Mouse (Mus musculus): Measurements from ENCODE around the gene Sin3b. TPM values are rescaled to one million over a fixed set of nuclear protein-coding genes. Genes with fewer than 3 reads are reported as not detected.

Sin3b gene
- total and polyA plus RNA-seq, 2 experiments from 2014 or later, result 250 to 259 TPM

DNA sequence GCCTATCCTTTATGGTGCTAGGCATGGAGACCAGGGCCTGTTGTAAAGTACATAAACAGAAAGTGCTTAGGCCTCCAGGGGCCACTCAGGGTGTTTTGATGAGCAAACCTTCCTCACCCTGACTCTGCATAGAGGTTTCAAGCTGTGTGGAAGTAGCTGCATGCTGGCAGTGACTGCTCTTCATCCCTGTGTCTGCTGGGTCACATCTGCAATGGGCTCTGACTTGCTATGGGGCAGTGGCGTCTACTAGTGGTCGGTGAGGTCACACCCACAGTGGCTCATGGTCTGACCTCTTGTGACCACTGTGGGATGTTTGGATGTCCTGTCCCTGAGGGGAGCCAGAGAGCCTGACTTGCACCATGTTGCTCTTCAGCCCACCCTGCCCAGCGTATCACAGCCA lies 28.0 kb downstream of the Sin3b start:
- Histone ChIP-seq H3K27ac (no peak overlapping the region), H3K27me3 (ENCODE audit: insufficient read depth, low read length) (no peaks in the 10 kb centered on the region), H3K36me3 (ENCODE audit: insufficient read depth, low read length) (peaks cover 76% of the 10 kb centered on the region), H3K4me3 (ENCODE audit: low read length) (no peak overlapping the region), H3K4me1 (ENCODE audit: insufficient read depth, low read length) (no peaks in the 10 kb centered on the region), H3K9ac (replicated peaks; ENCODE audit: low read length) (no peak overlapping the region), H3K4me2 (ENCODE audit: low read depth, low read length) (no peak overlapping the region), H3K9me3 (ENCODE audit: low read length) (no peaks in the 10 kb centered on the region)
- WGBS, result 89% methylated on average over 3 of the region's 3 CpGs
- no peak for DNase-seq (ENCODE audit: low spot score)
- ATAC-seq, result no peak
- TF ChIP-seq CTCF (IDR thresholded peaks at IDR 0.05; ENCODE audit: low read depth), result peak; percentile 33

DNA sequence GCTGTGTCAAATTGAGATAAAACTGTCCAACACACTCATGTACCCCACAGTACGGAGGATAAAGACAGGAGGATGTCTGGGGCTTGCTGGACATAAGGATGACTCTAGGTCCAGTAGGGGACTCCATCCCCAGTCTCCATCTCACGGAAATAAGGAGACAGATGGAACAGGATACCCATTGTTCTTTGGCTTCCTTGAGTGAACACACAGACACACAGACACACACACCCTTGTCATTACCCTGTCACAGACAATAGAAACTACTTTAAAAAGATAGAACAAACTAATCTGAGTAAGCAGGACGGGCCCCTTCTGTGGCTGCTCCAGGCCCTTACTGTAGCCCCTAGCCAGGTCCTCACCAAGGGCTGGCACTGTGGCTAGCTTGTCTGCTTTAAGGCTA lies 29.2 kb downstream of the Sin3b start:
- no peak for DNase-seq (ENCODE audit: low spot score)
- no peak overlapping the region for H3K4me2 ChIP-seq (ENCODE audit: low read depth, low read length)
- no peak for ATAC-seq
- no peaks in the 10 kb centered on the region for H3K27me3 ChIP-seq (ENCODE audit: insufficient read depth, low read length)
- H3K9me3 ChIP-seq (ENCODE audit: low read length), result no peaks in the 10 kb centered on the region
- no peak overlapping the region for H3K9ac ChIP-seq (replicated peaks; ENCODE audit: low read length)
- H3K4me3 ChIP-seq (ENCODE audit: low read length), result no peak overlapping the region
- H3K36me3 ChIP-seq (ENCODE audit: insufficient read depth, low read length), result peaks cover 75% of the 10 kb centered on the region
- WGBS, result 78% methylated on average over 3 of the region's 3 CpGs
- H3K4me1 ChIP-seq (ENCODE audit: insufficient read depth, low read length), result no peaks in the 10 kb centered on the region
- no peak overlapping the region for H3K27ac ChIP-seq
- TF ChIP-seq CTCF (IDR thresholded peaks at IDR 0.05; ENCODE audit: low read depth), result no peak

DNA sequence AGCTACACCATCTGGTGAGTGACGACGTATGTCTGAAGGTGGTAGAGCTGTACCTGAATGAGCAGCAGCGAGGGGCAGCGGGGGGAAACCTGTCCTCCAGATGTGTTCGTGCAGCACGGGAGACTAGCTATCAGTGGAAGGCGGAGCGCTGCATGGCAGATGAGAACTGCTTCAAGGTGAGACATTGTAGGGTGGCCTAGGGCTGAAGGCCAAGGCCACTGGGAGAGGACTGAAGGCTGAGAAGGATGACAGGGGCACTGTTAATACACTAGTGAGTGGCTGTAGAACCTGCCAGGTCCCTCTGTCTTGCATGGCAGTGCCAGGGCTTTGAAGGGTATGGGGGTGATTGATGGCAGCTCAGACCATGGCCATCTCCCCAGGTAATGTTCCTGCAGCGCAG lies 30.1 kb downstream of the Sin3b start:
- 94% methylated on average over 9 of the region's 9 CpGs for WGBS
- TF ChIP-seq CTCF (IDR thresholded peaks at IDR 0.05; ENCODE audit: low read depth), result no peak
- Histone ChIP-seq H3K36me3 (ENCODE audit: insufficient read depth, low read length) (peaks cover 69% of the 10 kb centered on the region), H3K9me3 (ENCODE audit: low read length) (no peaks in the 10 kb centered on the region), H3K4me3 (ENCODE audit: low read length) (no peak overlapping the region), H3K27me3 (ENCODE audit: insufficient read depth, low read length) (no peaks in the 10 kb centered on the region), H3K27ac (no peak overlapping the region), H3K9ac (replicated peaks; ENCODE audit: low read length) (no peak overlapping the region), H3K4me1 (ENCODE audit: insufficient read depth, low read length) (no peaks in the 10 kb centered on the region), H3K4me2 (ENCODE audit: low read depth, low read length) (no peak overlapping the region)
- DNase-seq (ENCODE audit: low spot score), result no peak
- no peak for ATAC-seq

DNA sequence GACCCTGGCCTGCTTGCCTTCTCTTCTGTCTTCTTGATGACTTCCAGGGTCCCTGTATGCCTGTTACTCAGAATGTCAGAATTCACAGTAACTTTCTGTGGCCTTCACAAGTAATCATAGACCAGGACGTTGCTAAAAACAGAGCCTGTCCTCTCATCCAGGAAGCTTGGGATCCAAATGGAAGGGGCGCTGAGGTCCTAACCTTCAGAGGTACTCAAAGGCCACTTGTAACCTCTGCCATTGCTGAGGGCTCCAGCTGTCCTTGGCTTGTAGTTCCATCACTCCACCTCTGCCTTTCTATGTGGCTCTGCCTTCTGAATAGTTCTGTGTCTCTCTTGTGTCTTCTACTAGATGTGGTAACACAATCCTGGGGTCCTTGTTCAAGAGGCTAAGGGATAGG lies 30.7 kb downstream of the Sin3b start:
- H3K36me3 ChIP-seq (ENCODE audit: insufficient read depth, low read length), result peaks cover 63% of the 10 kb centered on the region
- H3K9ac ChIP-seq (replicated peaks; ENCODE audit: low read length), result no peak overlapping the region
- H3K4me2 ChIP-seq (ENCODE audit: low read depth, low read length), result no peak overlapping the region
- no peaks in the 10 kb centered on the region for H3K9me3 ChIP-seq (ENCODE audit: low read length)
- DNase-seq (ENCODE audit: low spot score) (no peak), ATAC-seq (no peak)
- no peak for TF ChIP-seq CTCF (IDR thresholded peaks at IDR 0.05; ENCODE audit: low read depth)
- no peaks in the 10 kb centered on the region for H3K4me1 ChIP-seq (ENCODE audit: insufficient read depth, low read length)
- no peak overlapping the region for H3K27ac ChIP-seq
- no peaks in the 10 kb centered on the region for H3K27me3 ChIP-seq (ENCODE audit: insufficient read depth, low read length)
- 92% methylated on average over 2 of the region's 2 CpGs for WGBS
- no peak overlapping the region for H3K4me3 ChIP-seq (ENCODE audit: low read length)

DNA sequence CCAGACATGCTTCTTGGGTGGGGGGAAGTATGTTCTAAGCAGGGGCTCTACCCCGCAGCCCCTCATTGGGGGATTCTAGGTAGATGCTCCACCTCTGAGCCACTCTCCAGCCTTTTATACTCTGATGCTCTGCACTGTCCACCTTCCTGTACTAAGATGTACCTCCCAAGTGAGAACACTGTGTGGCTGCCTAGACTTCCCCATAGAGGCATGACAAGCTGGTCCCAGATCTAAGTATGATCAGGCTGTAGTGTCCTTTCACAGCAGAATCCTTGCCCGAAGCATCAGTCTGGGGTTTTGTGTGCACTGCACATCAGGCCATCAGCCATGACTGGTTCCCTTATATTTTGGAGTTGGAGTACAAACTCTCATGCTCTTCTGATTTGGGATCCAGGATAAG lies 32.9 kb downstream of the Sin3b start:
- ATAC-seq (no peak), DNase-seq (ENCODE audit: low spot score) (no peak)
- H3K27me3 ChIP-seq (ENCODE audit: insufficient read depth, low read length), result no peaks in the 10 kb centered on the region
- no peak overlapping the region for H3K27ac ChIP-seq
- peaks cover 41% of the 10 kb centered on the region; the same call in 1 of the 2 replicates for H3K36me3 ChIP-seq (ENCODE audit: insufficient read depth, low read length)
- H3K4me3 ChIP-seq (ENCODE audit: low read length), result no peak overlapping the region
- no peak overlapping the region for H3K9ac ChIP-seq (replicated peaks; ENCODE audit: low read length)
- TF ChIP-seq CTCF (IDR thresholded peaks at IDR 0.05; ENCODE audit: low read depth), result no peak
- no peaks in the 10 kb centered on the region for H3K4me1 ChIP-seq (ENCODE audit: insufficient read depth, low read length)
- H3K4me2 ChIP-seq (ENCODE audit: low read depth, low read length), result no peak overlapping the region
- no peaks in the 10 kb centered on the region for H3K9me3 ChIP-seq (ENCODE audit: low read length)
- 96% methylated on average over 2 of the region's 2 CpGs for WGBS

DNA sequence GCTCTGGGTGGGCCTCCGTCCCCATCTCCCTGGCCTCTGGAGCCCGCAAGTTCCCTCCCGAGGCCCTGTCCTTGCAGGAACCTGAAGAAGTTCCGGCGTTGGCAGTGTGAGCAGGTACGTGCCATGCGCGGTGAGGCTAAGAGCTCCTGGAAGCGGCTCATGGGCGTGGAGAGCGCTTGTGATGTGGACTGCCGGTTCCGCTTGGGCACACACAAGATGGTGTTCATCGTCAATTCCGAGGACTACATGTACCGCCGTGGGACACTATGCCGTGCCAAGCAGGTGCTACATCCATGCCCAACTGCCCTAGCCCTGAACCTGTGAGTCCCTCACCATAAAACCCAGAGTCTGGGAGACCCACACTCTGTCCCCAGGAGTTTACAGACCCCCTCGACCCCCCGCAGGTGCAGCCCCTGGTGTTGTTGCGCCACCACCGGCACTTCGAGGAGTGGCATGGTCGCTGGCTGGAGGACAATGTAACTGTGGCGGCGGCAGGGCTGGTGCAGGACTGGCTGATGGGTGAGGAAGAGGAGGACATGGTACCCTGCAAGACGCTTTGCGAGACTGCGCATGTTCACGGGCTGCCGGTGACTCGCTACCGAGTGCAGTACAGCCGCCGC lies 33.8 kb downstream of the Sin3b start:
- no peaks in the 10 kb centered on the region for H3K27me3 ChIP-seq (ENCODE audit: insufficient read depth, low read length)
- WGBS, result 98% methylated on average over 35 of the region's 35 CpGs
- H3K9ac ChIP-seq (replicated peaks; ENCODE audit: low read length), result no peak overlapping the region
- TF ChIP-seq CTCF (IDR thresholded peaks at IDR 0.05; ENCODE audit: low read depth), result no peak
- H3K27ac ChIP-seq, result no peak overlapping the region
- H3K36me3 ChIP-seq (ENCODE audit: insufficient read depth, low read length), result peaks cover 32% of the 10 kb centered on the region; the same call in 1 of the 2 replicates
- no peak overlapping the region for H3K4me3 ChIP-seq (ENCODE audit: low read length)
- no peak for DNase-seq (ENCODE audit: low spot score)
- no peaks in the 10 kb centered on the region for H3K4me1 ChIP-seq (ENCODE audit: insufficient read depth, low read length)
- H3K4me2 ChIP-seq (ENCODE audit: low read depth, low read length), result no peak overlapping the region
- ATAC-seq, result no peak
- H3K9me3 ChIP-seq (ENCODE audit: low read length), result no peaks in the 10 kb centered on the region

DNA sequence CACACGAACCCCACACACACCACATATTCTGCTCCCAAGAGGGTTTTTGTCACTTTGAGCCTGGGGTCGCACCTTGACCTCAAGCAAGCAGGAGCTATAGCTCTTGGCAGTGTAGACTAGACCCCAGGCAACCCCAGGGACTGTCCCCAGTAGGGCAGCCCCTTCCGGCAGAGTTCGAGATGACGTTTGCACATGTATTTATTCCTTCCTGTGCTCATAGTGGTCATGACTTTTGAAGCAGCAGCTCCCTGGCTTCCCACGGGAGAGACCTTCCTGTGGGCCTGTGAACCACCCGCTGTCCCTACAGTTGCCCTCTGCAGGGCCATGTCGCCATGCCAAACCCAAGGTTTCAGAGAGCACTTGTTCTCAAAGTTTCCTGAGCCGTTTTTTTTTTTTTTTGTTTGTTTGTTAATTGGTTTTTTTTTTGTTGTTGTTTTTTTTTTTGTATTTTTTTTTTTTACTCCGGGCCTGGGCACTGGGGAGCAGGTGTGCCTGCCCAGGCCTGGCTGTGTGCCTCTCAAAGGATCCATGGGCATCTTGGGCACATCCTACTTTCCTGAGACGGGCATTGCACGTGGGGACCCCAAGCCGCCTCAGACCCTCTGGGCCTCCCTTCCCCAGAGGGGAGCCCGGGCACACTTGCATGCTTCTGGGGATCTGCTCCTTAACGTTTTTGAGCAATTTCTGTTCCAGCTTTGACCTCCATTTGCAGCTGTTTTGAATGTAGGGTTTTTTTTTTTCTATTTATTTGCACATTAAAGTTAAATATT lies 34.5 kb downstream of the Sin3b start:
- ATAC-seq, result no peak
- Histone ChIP-seq H3K27ac (no peak overlapping the region), H3K4me3 (ENCODE audit: low read length) (no peak overlapping the region), H3K27me3 (ENCODE audit: insufficient read depth, low read length) (no peaks in the 10 kb centered on the region), H3K9ac (replicated peaks; ENCODE audit: low read length) (no peak overlapping the region), H3K4me1 (ENCODE audit: insufficient read depth, low read length) (no peaks in the 10 kb centered on the region), H3K36me3 (ENCODE audit: insufficient read depth, low read length) (peaks cover 25% of the 10 kb centered on the region; the same call in 1 of the 2 replicates), H3K4me2 (ENCODE audit: low read depth, low read length) (no peak overlapping the region), H3K9me3 (ENCODE audit: low read length) (no peaks in the 10 kb centered on the region)
- WGBS, result 90% methylated on average over 15 of the region's 15 CpGs
- no peak for DNase-seq (ENCODE audit: low spot score)
- no peak for TF ChIP-seq CTCF (IDR thresholded peaks at IDR 0.05; ENCODE audit: low read depth)
